ENCODE assay signal across 8 mouse cellular contexts in the genomic region with DNA sequence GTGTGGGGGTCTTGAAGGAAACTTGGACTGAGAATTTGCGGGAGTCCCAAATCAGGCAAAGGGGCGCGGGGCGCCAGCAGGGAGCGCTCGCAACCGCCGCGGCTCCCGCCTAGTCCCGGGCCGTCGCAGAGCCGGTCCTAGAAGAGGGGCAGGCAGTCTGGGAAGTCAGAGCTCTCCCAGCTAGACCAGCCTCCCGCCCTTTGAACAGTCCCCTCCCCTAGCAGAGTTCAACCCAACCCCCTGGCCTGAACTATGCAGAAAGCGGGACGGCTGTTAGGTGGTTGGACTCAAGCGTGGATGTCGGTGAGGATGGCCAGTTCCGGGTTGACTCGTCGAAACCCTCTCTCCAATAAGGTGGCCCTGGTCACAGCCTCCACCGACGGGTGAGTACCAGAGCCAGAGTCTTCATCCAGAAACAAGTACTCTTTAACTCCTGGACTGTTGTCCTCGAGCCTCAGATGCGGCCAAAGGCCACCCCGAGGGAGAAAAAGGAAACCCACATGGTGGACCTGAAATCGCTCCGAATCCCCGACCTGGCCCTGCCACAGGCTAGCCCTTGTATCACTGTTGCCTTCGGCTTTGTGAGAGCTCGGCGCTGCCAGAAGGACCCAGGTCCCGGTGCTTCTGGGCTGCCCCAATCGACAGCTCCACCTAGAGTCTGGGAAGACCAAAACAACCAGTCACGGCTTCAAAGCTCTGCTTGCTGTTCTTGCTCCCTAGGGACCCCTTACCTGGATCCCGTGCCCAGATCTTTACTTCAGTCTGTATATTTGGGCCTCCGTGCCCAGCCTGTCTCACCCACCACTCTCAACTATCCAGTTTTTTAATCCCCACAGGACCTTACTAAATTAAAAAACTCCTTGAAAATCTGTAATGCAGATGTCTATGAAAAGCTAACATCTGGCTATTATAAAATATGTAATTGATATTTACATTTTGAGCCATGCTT. TPM values are rescaled to one million over a fixed set of nuclear protein-coding genes. Genes with fewer than 3 reads are reported as not detected.
DNase-seq lines count a peak whose midpoint lies in the region; ATAC-seq and TF ChIP-seq lines count a peak whose summit lies in the region.

Gene Dhrs4 (plus strand): TSS at position 108 of the 949 bp plus-strand sequence.

- H3K4me1 ChIP-seq in cortical plate, adult 2 months (ENCODE audit: control insufficient read depth, insufficient read depth, low read length) = no peaks in the 10 kb centered on the region
- peaks cover 25% of the 10 kb centered on the region for H3K4me1 ChIP-seq in megakaryocyte, embryonic 14.5 days

- peak within 1 kb of the TSS; percentile 84 for H3K4me3 ChIP-seq in cortical plate, adult 2 months (ENCODE audit: insufficient read depth, low read length)
- H3K4me3 ChIP-seq in megakaryocyte, embryonic 14.5 days (replicated peaks) = peak within 1 kb of the TSS; percentile 96

- peak within 1 kb of the TSS; percentile 43 for H3K27ac ChIP-seq in cortical plate, adult 2 months (ENCODE audit: insufficient read depth, low read length)

- peak; percentile 60 for TF ChIP-seq CTCF in cortical plate, adult 2 months (IDR thresholded peaks at IDR 0.05; ENCODE audit: extremely low read depth, insufficient read depth, low read length)

- DNase-seq in gastrocnemius, postnatal 10 days = peak; percentile 75
- peak; percentile 89 for DNase-seq in induced T-regulatory cell, adult 2 months (ENCODE audit: low read depth)
- DNase-seq in left cerebral cortex, adult 8-10 months (ENCODE audit: low spot score in 2 of 2) = peak; percentile 58 to 68
- peak; percentile 75 to 82 for DNase-seq in right cerebral cortex, adult 2 months (ENCODE audit: low spot score in 2 of 2)
- DNase-seq in urinary bladder, postnatal 25 days (ENCODE audit: low spot score) = peak; percentile 72

- peak; percentile 88 for ATAC-seq in activated CD4-positive, CD25-positive, alpha-beta regulatory T cell, adult 4 months

- H3K27me3 ChIP-seq in megakaryocyte, embryonic 14.5 days (replicated peaks) = no peaks in the 10 kb centered on the region

- H3K36me3 ChIP-seq in megakaryocyte, embryonic 14.5 days (replicated peaks; ENCODE audit: low read length) = no peaks in the 10 kb centered on the region

- H3K9me3 ChIP-seq in megakaryocyte, embryonic 14.5 days = no peaks in the 10 kb centered on the region

- 0 out of 2 replicates have a peak, but pooled peaks have one; percentile 12 for TF ChIP-seq POLR2A in cortical plate, adult 2 months (IDR thresholded peaks at IDR 0.05; ENCODE audit: extremely low read depth, insufficient read depth, low read length)

RNA-seq across cellular contexts. Expression of gene Dhrs4, which starts in this region (rescaled TPM):
- 10 to 100 TPM; 39.2 to 42.2 TPM for polyA plus RNA-seq in activated CD4-positive, CD25-positive, alpha-beta regulatory T cell, adult 4 months (2017; shearing (Covaris generic))
- polyA plus RNA-seq in cortical plate, adult 2 months (2012; rRNA removed) = 14.3 and 16.0 TPM in 2 replicates
- total RNA-seq in gastrocnemius, postnatal 10 days (2021) = 10 to 100 TPM; 28.7 to 29.9 TPM
- 10 to 100 TPM; 17.2 to 28.5 (median 20.8) TPM for total RNA-seq in left cerebral cortex, adult 8-10 months (2022)
- polyA plus RNA-seq in megakaryocyte, embryonic 14.5 days (2012; ENCODE audit: insufficient read depth, low replicate concordance) = 17.5 and 33.7 TPM in 2 replicates

Comparison
In these comparisons a context has a peak if more than half of its experiments do, and no peak if none do; other contexts are left out.
1. Peak in every context shown above with its lines: DNase-seq, ATAC-seq, H3K4me3 ChIP-seq and H3K27ac ChIP-seq.